In the genomic region with DNA sequence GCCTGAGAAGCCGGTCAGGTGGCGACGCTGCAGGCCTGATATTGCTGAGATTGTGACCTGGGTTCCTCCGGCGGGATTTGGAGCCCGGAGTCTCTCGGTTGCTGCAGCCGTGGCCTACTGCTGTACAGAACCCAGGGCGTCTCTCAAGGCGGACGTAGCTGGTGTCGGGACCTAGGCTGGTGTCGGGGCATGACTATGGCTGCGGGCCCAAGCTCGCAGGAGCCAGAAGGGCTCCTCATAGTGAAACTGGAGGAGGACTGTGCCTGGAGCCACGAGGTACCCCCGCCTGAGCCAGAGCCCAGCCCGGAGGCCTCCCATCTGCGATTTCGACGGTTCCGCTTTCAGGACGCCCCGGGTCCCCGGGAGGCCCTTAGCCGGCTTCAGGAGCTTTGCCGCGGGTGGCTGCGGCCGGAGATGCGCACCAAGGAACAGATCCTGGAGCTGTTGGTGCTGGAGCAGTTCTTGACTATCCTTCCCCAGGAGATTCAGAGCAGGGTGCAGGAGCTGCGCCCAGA, we compare ENCODE assay signal across 8 mouse cellular contexts. TPM values are rescaled to one million over a fixed set of nuclear protein-coding genes. Genes with fewer than 3 reads are reported as not detected.
DNase-seq lines count a peak whose midpoint lies in the region; ATAC-seq and TF ChIP-seq lines count a peak whose summit lies in the region.

No protein-coding gene starts in this region.

- H3K27me3 ChIP-seq in hindbrain, embryonic 11.5 days (ENCODE audit: control insufficient read depth, insufficient read depth, low read length), result no peaks in the 10 kb centered on the region
- no peaks in the 10 kb centered on the region for H3K27me3 ChIP-seq in stomach, postnatal 0 days (ENCODE audit: control insufficient read depth, insufficient read depth, low read length)

- WGBS in hindbrain, embryonic 11.5 days, result under 1% methylated on average over 32 of the region's 32 CpGs
- WGBS in stomach, postnatal 0 days, result under 1% methylated on average over 32 of the region's 32 CpGs

- peak overlapping the region; percentile 63 for H3K4me2 ChIP-seq in hindbrain, embryonic 11.5 days (replicated peaks; ENCODE audit: low read depth, low read length)
- peak overlapping the region; percentile 93 for H3K4me2 ChIP-seq in stomach, postnatal 0 days (replicated peaks; ENCODE audit: low read depth)

- peaks cover 9% of the 10 kb centered on the region; the same call in 1 of the 2 replicates for H3K4me1 ChIP-seq in hindbrain, embryonic 11.5 days (replicated peaks; ENCODE audit: control insufficient read depth, insufficient read depth, low read length)
- peaks cover 8% of the 10 kb centered on the region for H3K4me1 ChIP-seq in stomach, postnatal 0 days (replicated peaks; ENCODE audit: control insufficient read depth, insufficient read depth)

- peak overlapping the region; percentile 58 for H3K4me3 ChIP-seq in hindbrain, embryonic 11.5 days (ENCODE audit: low read depth, low read length)
- peak overlapping the region; percentile 84 for H3K4me3 ChIP-seq in stomach, postnatal 0 days (ENCODE audit: low read depth, low read length)

- TF ChIP-seq CTCF in stomach, postnatal 0 days (IDR thresholded peaks at IDR 0.05; ENCODE audit: low read depth), result peak; percentile 40; the same call in 1 of the 2 replicates

- TF ChIP-seq EP300 in stomach, postnatal 0 days (optimal IDR thresholded peaks at IDR 0.05), result no peak

- peak; percentile 52 to 74 for DNase-seq in adrenal gland, adult 18-20 months (ENCODE audit: low spot score in 2 of 2)
- DNase-seq in adrenal gland, adult 8-10 months, result no peak
- peak; percentile 53 to 60 for DNase-seq in spleen, adult 18-20 months
- DNase-seq in spleen, adult 12 weeks (ENCODE audit: low spot score), result no peak
- no peak for DNase-seq in hindbrain, embryonic 11.5 days (ENCODE audit: low spot score)
- DNase-seq in lung, postnatal 14 days, result peak; percentile 25
- DNase-seq in stomach, postnatal 0 days (ENCODE audit: low spot score), result no peak
- no peak for DNase-seq in adipocyte (ENCODE audit: low spot score)

- H3K36me3 ChIP-seq in hindbrain, embryonic 11.5 days (ENCODE audit: control insufficient read depth, insufficient read depth, low read length), result peaks cover 19% of the 10 kb centered on the region
- H3K36me3 ChIP-seq in stomach, postnatal 0 days (ENCODE audit: control insufficient read depth, insufficient read depth, low read length), result peaks cover 22% of the 10 kb centered on the region

- H3K9ac ChIP-seq in hindbrain, embryonic 11.5 days (ENCODE audit: low read depth, low read length), result peak overlapping the region; percentile 65
- peak overlapping the region; percentile 85 for H3K9ac ChIP-seq in stomach, postnatal 0 days (ENCODE audit: low read length)

- peak; percentile 71 for ATAC-seq in hindbrain, embryonic 11.5 days (ENCODE audit: low FRiP score)
- ATAC-seq in stomach, postnatal 0 days (ENCODE audit: low FRiP score, low TSS enrichment), result no peak

- H3K27ac ChIP-seq in hindbrain, embryonic 11.5 days (ENCODE audit: low read depth, low read length), result peak overlapping the region; percentile 37; the same call in 1 of the 2 replicates
- peak overlapping the region; percentile 90 for H3K27ac ChIP-seq in stomach, postnatal 0 days (replicated peaks)

- H3K9me3 ChIP-seq in hindbrain, embryonic 11.5 days (ENCODE audit: control insufficient read depth, low read length), result peaks cover 12% of the 10 kb centered on the region; the same call in 1 of the 2 replicates
- H3K9me3 ChIP-seq in stomach, postnatal 0 days (ENCODE audit: control insufficient read depth, low read length), result 0 out of 2 replicates have a peak, but pooled peaks cover 3% of the 10 kb centered on the region

RNA-seq across cellular contexts. Expression of a gene that starts 0.3 kb away (rescaled TPM):
- 10 to 100 TPM; 21.6 to 23.0 TPM for total RNA-seq in adrenal gland, adult 18-20 months (2021)
- 10 to 100 TPM; 19.2 to 33.5 (median 28.1) TPM for total RNA-seq in adrenal gland, adult 8-10 months (2022)
- polyA plus RNA-seq in hindbrain, embryonic 11.5 days (2014; fragmentation: Nextera tagmentation; extraction: Ambion mirVana), result 28.9 and 30.5 TPM in 2 replicates
- 19.1 and 22.7 TPM in 2 replicates for polyA plus RNA-seq in stomach, postnatal 0 days (2015; fragmentation: Nextera tagmentation; extraction: Ambion mirVana)

RNA-seq across cellular contexts. Expression of a gene that starts 26.3 kb away (rescaled TPM):
- total RNA-seq in adrenal gland, adult 18-20 months (2021), result not detected
- total RNA-seq in adrenal gland, adult 8-10 months (2022), result under 1 TPM in 1 of 4 experiments, not detected in 3; 0.19 TPM
- not detected in 2 replicates for polyA plus RNA-seq in hindbrain, embryonic 11.5 days (2014; fragmentation: Nextera tagmentation; extraction: Ambion mirVana)
- not detected in 2 replicates for polyA plus RNA-seq in stomach, postnatal 0 days (2015; fragmentation: Nextera tagmentation; extraction: Ambion mirVana)

Comparison
In these comparisons a context has a peak if more than half of its experiments do, and no peak if none do; other contexts are left out.
1. DNase-seq: peak in adrenal gland, adult 18-20 months (2 of 2), spleen, adult 18-20 months (2 of 2) and lung, postnatal 14 days (single experiment); none in adrenal gland, adult 8-10 months (single experiment), spleen, adult 12 weeks (single experiment), hindbrain, embryonic 11.5 days (single experiment), stomach, postnatal 0 days (single experiment) and adipocyte (single experiment).